Comparison of ENCODE assay signal across 15 mouse cellular contexts in genomic region chr4:129222019-129222925, GRCm38 (mm10). TPM values are rescaled to one million over a fixed set of nuclear protein-coding genes. Genes with fewer than 3 reads are reported as not detected.
DNase-seq lines count a peak whose midpoint lies in the region; ATAC-seq and TF ChIP-seq lines count a peak whose summit lies in the region.
"Had no signal": no experiment of that assay in that cellular context is flagged by ENCODE, and none has a peak within 500 bp of the region (broad histone marks: within the 10 kb centered on the region; RNA-seq: fewer than 3 reads in every experiment).

No protein-coding gene starts in this region.

- peaks cover 76% of the 10 kb centered on the region for H3K36me3 ChIP-seq in hindbrain, embryonic 10.5 days
- peaks cover 44% of the 10 kb centered on the region for H3K36me3 ChIP-seq in hindbrain, postnatal 0 days (ENCODE audit: insufficient read depth, low read length)
- H3K36me3 ChIP-seq in midbrain, embryonic 16.5 days (ENCODE audit: control insufficient read depth, insufficient read depth, low read length): peaks cover 43% of the 10 kb centered on the region

- DNase-seq in cerebellum, adult 11-12 months: peak; percentile 60
- DNase-seq in cerebellum, postnatal 4 days (ENCODE audit: low spot score in 2 of 2): no peak
- no peak for DNase-seq in hindbrain, embryonic 10.5 days (ENCODE audit: low spot score)
- DNase-seq in hindbrain, postnatal 0 days (ENCODE audit: low spot score): no peak
- DNase-seq in ES-CJ7 (ENCODE audit: low read depth, low spot score): peak; percentile 72
- peak; percentile 42 for DNase-seq in gastrocnemius, postnatal 25 days
- no peak for DNase-seq in right cerebral cortex, adult 2 months (ENCODE audit: low spot score in 2 of 2)
- DNase-seq: B cell, adult 2 months; kidney, adult 8-10 months; right cerebral cortex, postnatal 4 days; thymus, postnatal 36 days had no signal

- 61% methylated on average over 31 of the region's 31 CpGs for WGBS in hindbrain, embryonic 10.5 days
- 65% methylated on average over 31 of the region's 31 CpGs for WGBS in hindbrain, postnatal 0 days
- WGBS in midbrain, embryonic 16.5 days: 72% methylated on average over 31 of the region's 31 CpGs

- H3K9ac ChIP-seq in hindbrain, postnatal 0 days (replicated peaks; ENCODE audit: low read length): no peak overlapping the region
- H3K9ac ChIP-seq in midbrain, embryonic 16.5 days (ENCODE audit: low read depth, low read length): no peak overlapping the region
- H3K9ac ChIP-seq: lung, embryonic 15.5 days; stomach, embryonic 15.5 days had no signal

- H3K27me3 ChIP-seq in hindbrain, embryonic 10.5 days (ENCODE audit: insufficient read depth, poor library complexity, severe bottlenecking): peaks cover 60% of the 10 kb centered on the region
- H3K27me3 ChIP-seq in hindbrain, postnatal 0 days (ENCODE audit: insufficient read depth, low read length): no peaks in the 10 kb centered on the region
- no peaks in the 10 kb centered on the region for H3K27me3 ChIP-seq in midbrain, embryonic 16.5 days (ENCODE audit: control insufficient read depth, insufficient read depth, low read depth, low read length)
- H3K27me3 ChIP-seq: stomach, embryonic 15.5 days had no signal

- peaks cover 51% of the 10 kb centered on the region for H3K4me1 ChIP-seq in hindbrain, embryonic 10.5 days (replicated peaks)
- peaks cover 20% of the 10 kb centered on the region; the same call in 1 of the 2 replicates for H3K4me1 ChIP-seq in hindbrain, postnatal 0 days (ENCODE audit: insufficient read depth, low read length)
- H3K4me1 ChIP-seq in midbrain, embryonic 16.5 days (ENCODE audit: control insufficient read depth, insufficient read depth, low read length): peaks cover 23% of the 10 kb centered on the region; the same call in 1 of the 2 replicates

- H3K4me2 ChIP-seq in hindbrain, postnatal 0 days (ENCODE audit: low read depth, low read length): no peak overlapping the region
- no peak overlapping the region for H3K4me2 ChIP-seq in midbrain, embryonic 16.5 days (ENCODE audit: low read length)

- ATAC-seq in hindbrain, postnatal 0 days: no peak
- no peak for ATAC-seq in midbrain, embryonic 16.5 days

- no peak overlapping the region for H3K4me3 ChIP-seq in hindbrain, embryonic 10.5 days
- no peak overlapping the region for H3K4me3 ChIP-seq in hindbrain, postnatal 0 days (ENCODE audit: low read length)
- no peak overlapping the region for H3K4me3 ChIP-seq in midbrain, embryonic 16.5 days (ENCODE audit: low read depth, low read length)
- H3K4me3 ChIP-seq: erythroblast, embryonic 14.5 days had no signal

- H3K27ac ChIP-seq in hindbrain, embryonic 10.5 days: peak overlapping the region; percentile 74; the same call in 1 of the 2 replicates
- H3K27ac ChIP-seq in hindbrain, postnatal 0 days: no peak overlapping the region
- no peak overlapping the region for H3K27ac ChIP-seq in midbrain, embryonic 16.5 days (ENCODE audit: low read length)
- H3K27ac ChIP-seq: lung, embryonic 15.5 days; stomach, embryonic 15.5 days had no signal

- no peak for TF ChIP-seq CTCF in hindbrain, postnatal 0 days (IDR thresholded peaks at IDR 0.05; ENCODE audit: low read depth)

- no peaks in the 10 kb centered on the region for H3K9me3 ChIP-seq in hindbrain, embryonic 10.5 days
- no peaks in the 10 kb centered on the region for H3K9me3 ChIP-seq in hindbrain, postnatal 0 days (ENCODE audit: low read length)
- H3K9me3 ChIP-seq in midbrain, embryonic 16.5 days (replicated peaks; ENCODE audit: control insufficient read depth, low read length, poor library complexity, severe bottlenecking): no peaks in the 10 kb centered on the region
- H3K9me3 ChIP-seq: lung, embryonic 15.5 days; stomach, embryonic 15.5 days had no signal

RNA-seq across cellular contexts. Expression of gene Yars, which starts 32.7 kb away (rescaled TPM):
- 104 and 109 TPM in 2 replicates for polyA plus RNA-seq in hindbrain, embryonic 10.5 days (2016; fragmentation: Nextera tagmentation; extraction: Ambion mirVana)
- total RNA-seq in hindbrain, postnatal 0 days (2014; rRNA removed): 56.0 and 79.6 TPM in 2 replicates
- polyA plus RNA-seq in hindbrain, postnatal 0 days (2015; fragmentation: Nextera tagmentation; extraction: Ambion mirVana): 101 and 102 TPM in 2 replicates
- total RNA-seq in gastrocnemius, postnatal 25 days (2021): 10 to 100 TPM; 31.7 to 34.2 TPM
- polyA plus RNA-seq in midbrain, embryonic 16.5 days (2015; fragmentation: Nextera tagmentation; extraction: Ambion mirVana): 111 and 116 TPM in 2 replicates

RNA-seq across cellular contexts. Expression of gene S100pbp, which starts 32.7 kb away (rescaled TPM):
- 21.5 and 26.3 TPM in 2 replicates for polyA plus RNA-seq in hindbrain, embryonic 10.5 days (2016; fragmentation: Nextera tagmentation; extraction: Ambion mirVana)
- 35.9 and 36.8 TPM in 2 replicates for total RNA-seq in hindbrain, postnatal 0 days (2014; rRNA removed)
- 16.2 and 16.9 TPM in 2 replicates for polyA plus RNA-seq in hindbrain, postnatal 0 days (2015; fragmentation: Nextera tagmentation; extraction: Ambion mirVana)
- 1 to 10 TPM; 3.5 to 4.0 TPM for total RNA-seq in gastrocnemius, postnatal 25 days (2021)
- polyA plus RNA-seq in midbrain, embryonic 16.5 days (2015; fragmentation: Nextera tagmentation; extraction: Ambion mirVana): 27.0 and 28.0 TPM in 2 replicates

RNA-seq across cellular contexts. Expression of gene C77080, which starts 38.9 kb away (rescaled TPM):
- 3.0 and 3.7 TPM in 2 replicates for polyA plus RNA-seq in hindbrain, embryonic 10.5 days (2016; fragmentation: Nextera tagmentation; extraction: Ambion mirVana)
- 23.1 and 29.0 TPM in 2 replicates for total RNA-seq in hindbrain, postnatal 0 days (2014; rRNA removed)
- polyA plus RNA-seq in hindbrain, postnatal 0 days (2015; fragmentation: Nextera tagmentation; extraction: Ambion mirVana): 4.9 and 5.3 TPM in 2 replicates
- 1 to 10 TPM; 1.3 to 2.0 TPM for total RNA-seq in gastrocnemius, postnatal 25 days (2021)
- 6.7 and 8.2 TPM in 2 replicates for polyA plus RNA-seq in midbrain, embryonic 16.5 days (2015; fragmentation: Nextera tagmentation; extraction: Ambion mirVana)

Comparison
In these comparisons a context has a peak if more than half of its experiments do, and no peak if none do; other contexts are left out.
1. DNase-seq: peak in cerebellum, adult 11-12 months (single experiment), ES-CJ7 (single experiment) and gastrocnemius, postnatal 25 days (single experiment); none in cerebellum, postnatal 4 days (0 of 2), hindbrain, embryonic 10.5 days (single experiment), hindbrain, postnatal 0 days (single experiment) and right cerebral cortex, adult 2 months (0 of 2).